Mouse (Mus musculus) ES-Bruce4 (cell line): ENCODE data around the gene Eps8l3. TPM values are rescaled to one million over a fixed set of nuclear protein-coding genes. Genes with fewer than 3 reads are reported as not detected.

Source experiments
- H3K27ac ChIP-seq: 2 replicates; pipeline ENCODE4 v1.5.1; 2012; ENCODE audit warnings: low read length, inconsistent platforms; ENCODE audit not compliant: insufficient read depth
- H3K27me3 ChIP-seq: 2 replicates; pipeline ENCODE4 v1.6.1; 2012; ENCODE audit warnings: mild to moderate bottlenecking, low read length, inconsistent platforms; ENCODE audit not compliant: control insufficient read depth, poor library complexity, insufficient read depth, severe bottlenecking
- H3K36me3 ChIP-seq: 2 replicates; pipeline ENCODE4 v1.6.1; 2012; ENCODE audit warnings: inconsistent platforms, mild to moderate bottlenecking, low read length, moderate library complexity; ENCODE audit not compliant: control insufficient read depth, poor library complexity, insufficient read depth, severe bottlenecking
- H3K4me1 ChIP-seq: one replicate; pipeline ENCODE4 v1.8.1; 2011; ENCODE audit warnings: low read length; ENCODE audit not compliant: control insufficient read depth, insufficient read depth
- H3K4me3 ChIP-seq: 2 replicates; pipeline ENCODE4 v1.5.1; 2011; ENCODE audit warnings: low read depth, mild to moderate bottlenecking, low read length
- H3K9ac ChIP-seq: 2 replicates; pipeline ENCODE4 v1.6.1; 2012; ENCODE audit warnings: low read depth, mild to moderate bottlenecking, inconsistent platforms; ENCODE audit not compliant: poor library complexity, severe bottlenecking
- H3K9me3 ChIP-seq: replicated peaks from 2 replicates; pipeline ENCODE4 v1.6.1; 2012; ENCODE audit warnings: mild to moderate bottlenecking, low read length, inconsistent platforms; ENCODE audit not compliant: control insufficient read depth, poor library complexity, insufficient read depth, severe bottlenecking
- CTCF ChIP-seq: IDR thresholded peaks from one replicate; pipeline ENCODE4 v1.8.1; 2011; ENCODE audit warnings: low read depth, low read length
- EP300 ChIP-seq: IDR thresholded peaks from 2 replicates; pipeline ENCODE4 v1.6.1; 2011; ENCODE audit warnings: low read depth, low read length; ENCODE audit not compliant: insufficient read depth
- POLR2A ChIP-seq: IDR thresholded peaks from one replicate; pipeline ENCODE4 v1.8.1; 2011; ENCODE audit warnings: low read length; ENCODE audit not compliant: insufficient read depth
- polyA plus RNA-seq: library from polyadenylated mRNA; stranded (reverse); fragments of >200 nt; gene quantifications from 2 replicates; pipeline ENCODE4 v1.2.4, GENCODE M21; 2011; ENCODE audit warnings: low read depth; ENCODE audit not compliant: missing spikeins, insufficient read depth, insufficient read length

Eps8l3 gene
- polyA plus RNA-seq, 1 experiment = not detected

GRCm38 (mm10) chr3:107895194-107895719 is 18.2 kb downstream of the Eps8l3 start:
- Histone ChIP-seq H3K4me3 (peak overlapping the region; percentile 57), H3K36me3 (no peaks in the 10 kb centered on the region), H3K27ac (no peak overlapping the region), H3K27me3 (no peaks in the 10 kb centered on the region), H3K9ac (peak overlapping the region; percentile 53; the same call in 1 of the 2 replicates), H3K4me1 (no peaks in the 10 kb centered on the region), H3K9me3 (no peaks in the 10 kb centered on the region)
- TF ChIP-seq POLR2A = no peak
- TF ChIP-seq CTCF = no peak
- TF ChIP-seq EP300 = no peak

- peak within 1 kb of the TSS; percentile 57 for H3K4me3 ChIP-seq
- H3K9ac ChIP-seq = peak within 1 kb of the TSS; percentile 53
- no peaks in the 10 kb centered on the region for H3K27me3 ChIP-seq
- H3K4me1 ChIP-seq = no peaks in the 10 kb centered on the region
- no peak for TF ChIP-seq CTCF
- TF ChIP-seq POLR2A = no peak
- no peak for TF ChIP-seq EP300
- no peak within 1 kb of the TSS for H3K27ac ChIP-seq
- H3K9me3 ChIP-seq = no peaks in the 10 kb centered on the region
- H3K36me3 ChIP-seq = no peaks in the 10 kb centered on the region
Measured at GRCm38 (mm10) chr3:107895720-107896569, 18.9 kb downstream of the Eps8l3 start, which contains the start of gene Gstm5. Gstm5 (plus strand) TSS chr3:107895821.

GRCm38 (mm10) chr3:107898691-107899090 is 21.7 kb downstream of the Eps8l3 start:
- H3K9me3 ChIP-seq = no peaks in the 10 kb centered on the region
- H3K36me3 ChIP-seq = no peaks in the 10 kb centered on the region
- no peak overlapping the region for H3K4me3 ChIP-seq
- H3K4me1 ChIP-seq = no peaks in the 10 kb centered on the region
- H3K27ac ChIP-seq = no peak overlapping the region
- H3K9ac ChIP-seq = no peak overlapping the region
- no peaks in the 10 kb centered on the region for H3K27me3 ChIP-seq
- TF ChIP-seq EP300 = no peak
- no peak for TF ChIP-seq CTCF
- TF ChIP-seq POLR2A = no peak

- no peak overlapping the region for H3K9ac ChIP-seq
- no peaks in the 10 kb centered on the region for H3K27me3 ChIP-seq
- TF ChIP-seq POLR2A (no peak), CTCF (no peak), EP300 (no peak)
- no peaks in the 10 kb centered on the region for H3K36me3 ChIP-seq
- H3K9me3 ChIP-seq = no peaks in the 10 kb centered on the region
- no peak overlapping the region for H3K27ac ChIP-seq
- H3K4me1 ChIP-seq = no peaks in the 10 kb centered on the region
- H3K4me3 ChIP-seq = no peak overlapping the region
Measured at GRCm38 (mm10) chr3:107900955-107901673, 24.1 kb downstream of the Eps8l3 start.

GRCm38 (mm10) chr3:107905942-107906341 is 28.9 kb downstream of the Eps8l3 start:
- H3K9me3 ChIP-seq = no peaks in the 10 kb centered on the region
- H3K36me3 ChIP-seq = no peaks in the 10 kb centered on the region
- H3K27me3 ChIP-seq = no peaks in the 10 kb centered on the region
- H3K27ac ChIP-seq = no peak overlapping the region
- no peaks in the 10 kb centered on the region for H3K4me1 ChIP-seq
- no peak overlapping the region for H3K9ac ChIP-seq
- H3K4me3 ChIP-seq = no peak overlapping the region
- no peak for TF ChIP-seq POLR2A

GRCm38 (mm10) chr3:107916674-107917073 is 39.6 kb downstream of the Eps8l3 start:
- H3K9me3 ChIP-seq = no peaks in the 10 kb centered on the region
- no peak overlapping the region for H3K27ac ChIP-seq
- H3K4me3 ChIP-seq = no peak overlapping the region
- no peak overlapping the region for H3K9ac ChIP-seq
- no peaks in the 10 kb centered on the region for H3K27me3 ChIP-seq
- no peaks in the 10 kb centered on the region for H3K36me3 ChIP-seq
- no peak for TF ChIP-seq CTCF
- no peak for TF ChIP-seq EP300
- no peak for TF ChIP-seq POLR2A
- H3K4me1 ChIP-seq = no peaks in the 10 kb centered on the region
